Mouse (Mus musculus) small intestine, adult 10 weeks (tissue): Measurements from ENCODE around the gene Hspe1. TPM values are rescaled to one million over a fixed set of nuclear protein-coding genes. Genes with fewer than 3 reads are reported as not detected.

Source experiments
- polyA plus RNA-seq: library from polyadenylated mRNA; stranded (reverse); fragments of 350-450 nt; fragmentation: Illumina TruSeq; extraction: RNeasy Lipid Tissue Mini Kit (QIAGEN cat#74804); gene quantifications from one replicate; pipeline ENCODE4 v1.2.3, GENCODE M21; 2014; ENCODE audit warnings: low replicate concordance

Gene Hspe1
- 332 TPM for polyA plus RNA-seq

DNA sequence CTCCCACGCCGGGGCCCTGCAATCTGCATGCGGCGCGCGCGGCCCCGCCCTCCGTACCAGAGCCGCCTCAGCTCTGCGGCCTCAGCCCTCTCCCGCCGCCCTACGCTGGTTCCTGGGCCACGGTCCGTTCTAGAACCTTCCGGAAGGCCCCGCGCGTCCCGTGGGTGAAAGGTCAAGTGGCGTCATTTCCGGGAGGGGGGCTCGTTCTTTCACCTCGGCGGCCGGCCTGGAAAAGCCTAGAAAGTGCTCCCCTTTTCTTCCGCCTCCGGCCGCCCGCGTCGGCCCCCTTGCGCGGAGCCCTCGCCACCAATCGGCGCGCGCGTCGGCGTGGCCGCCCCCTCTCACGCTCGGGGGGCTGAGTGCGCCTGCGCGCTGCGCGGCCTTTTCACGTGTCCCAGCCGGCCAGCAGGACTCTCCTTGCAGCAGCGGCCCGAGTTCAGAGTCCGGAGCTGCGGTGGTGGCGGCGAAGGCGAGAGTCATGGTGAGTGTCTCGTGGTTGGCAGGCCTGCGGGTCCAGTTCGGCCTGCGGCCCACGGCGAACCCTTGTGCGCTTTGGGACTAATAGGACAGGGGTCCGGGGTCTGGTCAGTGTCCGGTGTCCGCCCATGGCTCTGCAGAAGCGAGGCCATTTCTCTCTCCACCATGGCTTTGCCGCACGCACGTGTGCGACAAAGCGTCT, at the start of gene Hspe1, which contains the start of gene Hspd1:
Gene Hspe1 (plus strand): TSS at position 201 of the 679 bp plus-strand sequence.
Gene Hspd1 (minus strand): TSS at position 312 of the 679 bp plus-strand sequence.

GRCm38 (mm10) chr1:55052355-55052953, 35.5 kb upstream of the Hspe1 start, which contains the start of gene Coq10b:
Gene Coq10b (plus strand): TSS chr1:55052770.

DNA sequence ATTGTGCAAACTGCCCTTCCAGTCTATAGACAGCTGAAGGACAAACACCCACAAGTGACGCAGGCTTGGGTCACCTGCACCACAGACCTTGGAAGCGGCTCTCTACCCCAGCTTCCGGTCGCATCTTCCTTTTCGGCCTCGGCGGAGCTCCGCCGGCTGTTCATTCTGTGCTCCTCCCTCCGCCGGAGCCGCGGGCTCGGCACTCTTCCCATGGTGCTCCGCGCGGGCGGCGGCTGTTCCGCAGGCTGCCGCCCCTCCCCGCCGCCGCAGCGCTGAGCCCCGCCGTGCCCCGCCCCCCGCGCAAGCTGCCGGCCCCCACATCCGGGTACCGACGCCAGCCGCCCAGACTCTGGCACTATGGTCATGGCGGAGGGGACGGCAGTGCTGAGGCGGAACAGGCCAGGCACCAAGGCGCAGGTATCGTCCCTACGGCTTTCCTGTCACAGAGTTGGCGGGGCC, 43.0 kb downstream of the Hspe1 start, which contains the start of gene Mob4:
Gene Mob4 (plus strand): TSS at position 289 of the 459 bp plus-strand sequence.

Other genes with a start within 250 kb of the Hspe1 start
- gene Ankrd44, start 161.7 kb upstream of the Hspe1 start, polyA plus RNA-seq, result 21.1 TPM
- gene Sf3b1, start 60.7 kb upstream of the Hspe1 start, polyA plus RNA-seq, result 419 TPM
- 169 TPM for gene Coq10b, start 35.4 kb upstream of the Hspe1 start, polyA plus RNA-seq
- 483 TPM for gene Hspd1, start 111 bp downstream of the Hspe1 start, polyA plus RNA-seq
- gene Mob4, start 43.1 kb downstream of the Hspe1 start, polyA plus RNA-seq, result 270 TPM
- gene Rftn2, start 138.7 kb downstream of the Hspe1 start, polyA plus RNA-seq, result 3.3 TPM
- 8.3 TPM for gene Mars2, start 149.0 kb downstream of the Hspe1 start, polyA plus RNA-seq